Mouse (Mus musculus): ENCODE data around the gene Tmem25. TPM values are rescaled to one million over a fixed set of nuclear protein-coding genes. Genes with fewer than 3 reads are reported as not detected.

The Tmem25 gene
- total and polyA plus RNA-seq, 2 experiments from 2014 or later = 12.8 to 14.9 TPM

GRCm38 (mm10) chr9:44826660-44827059 lies 27.6 kb upstream of the Tmem25 start:
- no peak overlapping the region for H3K27ac ChIP-seq (ENCODE audit: low read depth, low read length)
- no peaks in the 10 kb centered on the region for H3K27me3 ChIP-seq (ENCODE audit: insufficient read depth, low read length)
- TF ChIP-seq CTCF (IDR thresholded peaks at IDR 0.05; ENCODE audit: low read depth) = no peak
- no peak overlapping the region for H3K4me3 ChIP-seq (ENCODE audit: low read depth, low read length)
- no peaks in the 10 kb centered on the region for H3K4me1 ChIP-seq (ENCODE audit: insufficient read depth)
- no peak for ATAC-seq
- H3K9ac ChIP-seq = no peak overlapping the region
- H3K9me3 ChIP-seq (ENCODE audit: low read length) = no peaks in the 10 kb centered on the region
- WGBS = 92% methylated on average over 7 of the region's 7 CpGs
- peaks cover 89% of the 10 kb centered on the region for H3K36me3 ChIP-seq (ENCODE audit: insufficient read depth)
- no peak for DNase-seq
- no peak overlapping the region for H3K4me2 ChIP-seq (ENCODE audit: low read depth)

- 84% methylated on average over 15 of the region's 15 CpGs for WGBS
- ATAC-seq = no peak
- H3K9ac ChIP-seq = no peak overlapping the region
Measured at GRCm38 (mm10) chr9:44819920-44820827, 21.1 kb upstream of the Tmem25 start.

DNA sequence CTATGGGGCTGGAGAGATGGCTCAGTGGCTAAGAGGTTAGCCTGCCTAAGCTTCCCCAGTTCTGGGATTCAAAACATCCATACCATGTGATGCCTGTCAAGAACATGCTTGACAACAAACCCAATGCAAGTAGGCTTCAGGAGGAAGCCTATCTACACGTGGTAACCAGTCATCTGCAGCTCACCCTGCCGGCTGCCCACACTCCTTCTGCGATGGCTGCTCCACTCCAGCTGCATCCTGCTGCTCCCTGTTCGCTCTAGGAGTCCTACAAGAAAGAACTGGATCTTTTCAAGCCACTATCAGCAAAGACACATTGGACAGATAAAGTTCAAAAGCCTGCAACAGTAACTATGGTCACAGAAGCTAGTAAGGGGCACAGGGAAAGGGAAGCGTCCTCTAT lies 18.4 kb upstream of the Tmem25 start:
- Histone ChIP-seq H3K36me3 (ENCODE audit: insufficient read depth) (peaks cover 100% of the 10 kb centered on the region), H3K9me3 (ENCODE audit: low read length) (no peaks in the 10 kb centered on the region), H3K27ac (ENCODE audit: low read depth, low read length) (no peak overlapping the region), H3K27me3 (ENCODE audit: insufficient read depth, low read length) (no peaks in the 10 kb centered on the region), H3K9ac (no peak overlapping the region), H3K4me1 (ENCODE audit: insufficient read depth) (no peaks in the 10 kb centered on the region), H3K4me3 (ENCODE audit: low read depth, low read length) (no peak overlapping the region), H3K4me2 (ENCODE audit: low read depth) (no peak overlapping the region)
- no peak for ATAC-seq
- WGBS = 90% methylated on average over 5 of the region's 5 CpGs
- no peak for DNase-seq
- no peak for TF ChIP-seq CTCF (IDR thresholded peaks at IDR 0.05; ENCODE audit: low read depth)

More at GRCm38 (mm10) chr9:44819920-44820827, 21.1 kb upstream of the Tmem25 start:
- Histone ChIP-seq H3K36me3 (ENCODE audit: insufficient read depth) (peaks cover 98% of the 10 kb centered on the region), H3K27ac (ENCODE audit: low read depth, low read length) (no peak overlapping the region), H3K4me2 (ENCODE audit: low read depth) (no peak overlapping the region), H3K9me3 (ENCODE audit: low read length) (no peaks in the 10 kb centered on the region), H3K4me1 (ENCODE audit: insufficient read depth) (no peaks in the 10 kb centered on the region), H3K27me3 (ENCODE audit: insufficient read depth, low read length) (no peaks in the 10 kb centered on the region), H3K4me3 (ENCODE audit: low read depth, low read length) (no peak overlapping the region)
- no peak for TF ChIP-seq CTCF (IDR thresholded peaks at IDR 0.05; ENCODE audit: low read depth)
- no peak for DNase-seq

DNA sequence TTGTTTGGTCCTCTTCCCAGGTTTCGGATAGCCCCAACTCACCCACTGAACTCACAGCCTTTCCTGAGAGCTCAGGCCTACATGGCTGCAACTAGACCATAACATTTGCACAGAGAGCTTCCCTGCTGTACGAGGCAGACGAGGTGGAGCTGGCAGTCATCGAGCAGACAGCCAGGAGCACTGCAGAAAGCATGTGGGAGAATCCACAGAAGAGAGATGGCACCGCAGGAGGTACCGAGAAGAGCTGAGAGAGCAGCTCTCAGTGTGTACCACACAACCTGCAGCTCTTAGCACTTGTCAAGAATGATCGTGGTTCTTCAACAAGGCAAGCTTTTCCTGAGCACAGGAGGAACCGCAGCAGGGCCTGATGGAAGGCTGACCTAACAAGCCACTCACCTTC lies 15.1 kb upstream of the Tmem25 start:
- TF ChIP-seq CTCF (IDR thresholded peaks at IDR 0.05; ENCODE audit: low read depth) = no peak
- no peak overlapping the region for H3K27ac ChIP-seq (ENCODE audit: low read depth, low read length)
- H3K9ac ChIP-seq = no peak overlapping the region
- H3K27me3 ChIP-seq (ENCODE audit: insufficient read depth, low read length) = no peaks in the 10 kb centered on the region
- H3K9me3 ChIP-seq (ENCODE audit: low read length) = no peaks in the 10 kb centered on the region
- ATAC-seq (no peak), DNase-seq (no peak)
- H3K4me2 ChIP-seq (ENCODE audit: low read depth) = no peak overlapping the region
- H3K4me1 ChIP-seq (ENCODE audit: insufficient read depth) = no peaks in the 10 kb centered on the region
- peaks cover 99% of the 10 kb centered on the region for H3K36me3 ChIP-seq (ENCODE audit: insufficient read depth)
- 88% methylated on average over 8 of the region's 8 CpGs for WGBS
- H3K4me3 ChIP-seq (ENCODE audit: low read depth, low read length) = no peak overlapping the region

DNA sequence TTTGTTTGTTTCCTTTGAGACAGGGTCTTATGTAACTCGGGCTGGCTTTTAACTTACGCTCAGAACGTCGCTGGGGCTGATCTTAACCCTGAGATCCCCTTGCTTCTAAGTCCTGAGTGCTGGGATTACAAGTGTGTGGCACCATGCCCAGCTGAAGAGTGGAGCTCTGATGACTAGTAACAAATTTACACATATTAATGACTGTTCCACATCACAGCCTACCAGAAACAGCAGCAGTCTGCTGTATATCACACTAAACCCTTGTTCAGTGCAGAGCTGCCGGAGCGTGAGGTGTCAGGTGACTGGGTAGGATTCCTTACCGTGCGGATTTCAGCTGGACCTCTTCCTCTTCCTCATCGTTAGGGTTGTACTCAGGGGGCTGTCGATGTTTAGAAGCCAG lies 11.2 kb upstream of the Tmem25 start:
- Histone ChIP-seq H3K4me2 (ENCODE audit: low read depth) (no peak overlapping the region), H3K9me3 (ENCODE audit: low read length) (no peaks in the 10 kb centered on the region), H3K9ac (no peak overlapping the region), H3K4me1 (ENCODE audit: insufficient read depth) (no peaks in the 10 kb centered on the region), H3K4me3 (ENCODE audit: low read depth, low read length) (no peak overlapping the region), H3K27me3 (ENCODE audit: insufficient read depth, low read length) (no peaks in the 10 kb centered on the region), H3K27ac (ENCODE audit: low read depth, low read length) (no peak overlapping the region), H3K36me3 (ENCODE audit: insufficient read depth) (peaks cover 96% of the 10 kb centered on the region)
- TF ChIP-seq CTCF (IDR thresholded peaks at IDR 0.05; ENCODE audit: low read depth) = no peak
- DNase-seq = no peak
- 90% methylated on average over 10 of the region's 10 CpGs for WGBS
- ATAC-seq = no peak

GRCm38 (mm10) chr9:44807778-44808177 lies 8.7 kb upstream of the Tmem25 start:
- ATAC-seq (no peak), DNase-seq (no peak)
- Histone ChIP-seq H3K36me3 (ENCODE audit: insufficient read depth) (peaks cover 79% of the 10 kb centered on the region), H3K27me3 (ENCODE audit: insufficient read depth, low read length) (no peaks in the 10 kb centered on the region), H3K9me3 (ENCODE audit: low read length) (no peaks in the 10 kb centered on the region), H3K27ac (ENCODE audit: low read depth, low read length) (no peak overlapping the region), H3K4me1 (ENCODE audit: insufficient read depth) (no peaks in the 10 kb centered on the region), H3K4me3 (ENCODE audit: low read depth, low read length) (no peak overlapping the region), H3K9ac (no peak overlapping the region), H3K4me2 (ENCODE audit: low read depth) (no peak overlapping the region)
- no peak for TF ChIP-seq CTCF (IDR thresholded peaks at IDR 0.05; ENCODE audit: low read depth)
- 96% methylated on average over 10 of the region's 10 CpGs for WGBS

DNA sequence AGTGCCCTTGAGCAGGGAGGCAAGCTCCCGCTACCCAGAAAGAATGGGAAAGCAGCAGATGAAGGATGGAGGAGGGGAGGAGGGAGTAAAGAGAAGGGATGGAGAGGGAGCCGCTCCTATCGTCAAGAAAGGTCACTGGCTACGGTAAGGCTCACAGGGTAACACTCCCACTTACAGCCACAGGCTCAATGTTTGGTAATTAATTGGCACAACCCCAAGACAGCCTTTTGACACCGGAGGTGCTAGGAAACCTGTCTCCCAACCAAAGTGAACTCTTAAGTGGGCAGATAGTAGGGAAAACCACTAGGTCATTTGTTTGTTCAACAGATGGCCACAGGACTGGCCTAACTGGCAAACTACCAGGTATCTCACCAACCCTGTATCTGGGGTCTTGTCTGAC lies 8.0 kb upstream of the Tmem25 start:
- TF ChIP-seq CTCF (IDR thresholded peaks at IDR 0.05; ENCODE audit: low read depth) = no peak
- WGBS = 60% methylated on average over 5 of the region's 5 CpGs
- DNase-seq = no peak

More for the DNA sequence above, 8.0 kb upstream of the Tmem25 start:
- H3K36me3 ChIP-seq (ENCODE audit: insufficient read depth) = peaks cover 74% of the 10 kb centered on the region
- H3K27ac ChIP-seq (ENCODE audit: low read depth, low read length) = no peak overlapping the region
- no peaks in the 10 kb centered on the region for H3K4me1 ChIP-seq (ENCODE audit: insufficient read depth)
- H3K9me3 ChIP-seq (ENCODE audit: low read length) = no peaks in the 10 kb centered on the region
- H3K4me3 ChIP-seq (ENCODE audit: low read depth, low read length) = no peak overlapping the region
- no peak overlapping the region for H3K9ac ChIP-seq
- H3K27me3 ChIP-seq (ENCODE audit: insufficient read depth, low read length) = no peaks in the 10 kb centered on the region
- H3K4me2 ChIP-seq (ENCODE audit: low read depth) = no peak overlapping the region
- no peak for ATAC-seq
